Mouse (Mus musculus) kidney, adult 8-10 months (tissue): ENCODE measurements at regions not wholly inside any gene's neighbourhood (a gene's known extent, or its start where the extent isn't known, plus 50 kb on each side); places are given as distances from the start of the nearest gene placed in this dataset.

ENCODE experiments used
- DNase-seq, 2 experiments: peaks; one replicate each; pipeline ENCODE4 v3.0.0; 2022

DNA sequence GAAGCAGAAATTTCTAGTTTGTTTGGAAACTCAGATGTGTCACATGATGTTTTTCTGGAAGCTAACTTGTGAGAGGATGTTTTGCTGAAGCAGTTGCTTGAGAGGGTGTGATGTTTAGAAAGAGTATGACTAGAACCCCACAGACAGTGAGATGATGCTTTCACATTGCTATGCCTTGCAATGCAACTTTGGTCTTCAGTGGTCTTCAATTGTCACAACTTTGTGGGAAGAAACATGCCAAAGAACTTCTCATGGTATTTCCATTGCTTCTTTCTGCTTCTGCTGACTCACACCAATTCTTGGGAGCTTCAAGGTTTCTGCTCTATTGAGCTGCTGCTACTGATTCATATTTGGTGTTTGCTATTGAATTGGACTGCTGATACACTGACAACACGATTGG lies 365.3 kb upstream of the Tmem229a start:
- DNase-seq, result no peak

- no peak for DNase-seq
These were observed 364.3 kb upstream of the Tmem229a start for GRCm38 (mm10) chr6:25320291-25320844.

DNA sequence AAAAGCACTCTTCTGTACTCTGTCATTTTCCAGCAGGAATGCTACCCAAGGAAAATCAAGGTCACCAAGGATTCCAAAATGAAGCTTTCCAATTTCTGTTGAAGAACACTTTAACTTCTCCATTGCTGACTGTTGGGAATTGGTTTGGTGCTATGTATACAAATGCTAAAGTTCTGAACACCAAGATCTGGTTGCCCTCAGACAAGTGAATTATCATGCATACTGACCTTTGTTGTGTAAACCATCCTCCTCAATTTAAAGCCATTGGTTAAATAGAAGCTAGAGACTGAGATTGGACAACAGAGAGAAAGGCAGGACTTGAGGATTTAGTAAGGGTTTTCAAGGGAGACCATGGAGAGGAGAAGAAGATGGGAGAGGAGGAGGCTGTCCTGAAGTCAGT lies 351.4 kb upstream of the Tmem229a start:
- no peak for DNase-seq

DNA sequence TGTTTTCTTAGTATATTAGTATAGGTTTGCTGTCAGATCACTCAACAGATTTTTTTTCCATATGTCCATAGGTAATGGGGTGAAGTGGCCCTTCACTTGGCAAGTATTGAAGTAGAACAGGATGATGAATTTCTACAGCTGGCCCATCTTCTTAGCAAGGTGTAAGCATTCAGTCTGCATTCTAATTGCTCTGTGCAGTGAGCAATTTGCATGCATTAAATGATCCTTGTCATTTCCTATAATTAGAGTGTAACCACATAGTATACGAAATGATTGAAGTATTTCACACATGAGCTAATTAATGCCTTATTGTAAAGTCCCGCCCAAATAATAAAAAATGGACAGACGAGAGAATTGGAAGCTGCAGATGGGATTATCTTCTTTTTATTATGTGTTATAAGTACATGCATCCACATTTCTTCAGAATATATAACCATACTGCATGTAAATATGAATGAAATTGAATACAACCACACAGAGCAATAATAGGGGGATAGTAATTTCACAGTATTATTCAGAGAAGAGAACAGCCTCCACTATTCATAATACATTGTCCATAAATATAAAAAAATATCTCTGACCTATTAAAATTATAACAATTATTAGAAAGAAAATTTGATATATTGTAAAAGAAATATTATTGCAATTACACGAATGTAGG lies 348.9 kb upstream of the Tmem229a start:
- DNase-seq, result no peak

- peak; percentile 81 to 86 for DNase-seq
These were observed 335.5 kb upstream of the Tmem229a start for GRCm38 (mm10) chr6:25291613-25292012.

GRCm38 (mm10) chr6:25287591-25287990 lies 331.5 kb upstream of the Tmem229a start:
- peak in 1 of 2 experiments; percentile 13 for DNase-seq

GRCm38 (mm10) chr6:25286313-25286712 lies 330.2 kb upstream of the Tmem229a start:
- DNase-seq, result no peak

- peak in 1 of 2 experiments; percentile 41 for DNase-seq
These were observed 322.4 kb upstream of the Tmem229a start for GRCm38 (mm10) chr6:25278509-25278908.

DNA sequence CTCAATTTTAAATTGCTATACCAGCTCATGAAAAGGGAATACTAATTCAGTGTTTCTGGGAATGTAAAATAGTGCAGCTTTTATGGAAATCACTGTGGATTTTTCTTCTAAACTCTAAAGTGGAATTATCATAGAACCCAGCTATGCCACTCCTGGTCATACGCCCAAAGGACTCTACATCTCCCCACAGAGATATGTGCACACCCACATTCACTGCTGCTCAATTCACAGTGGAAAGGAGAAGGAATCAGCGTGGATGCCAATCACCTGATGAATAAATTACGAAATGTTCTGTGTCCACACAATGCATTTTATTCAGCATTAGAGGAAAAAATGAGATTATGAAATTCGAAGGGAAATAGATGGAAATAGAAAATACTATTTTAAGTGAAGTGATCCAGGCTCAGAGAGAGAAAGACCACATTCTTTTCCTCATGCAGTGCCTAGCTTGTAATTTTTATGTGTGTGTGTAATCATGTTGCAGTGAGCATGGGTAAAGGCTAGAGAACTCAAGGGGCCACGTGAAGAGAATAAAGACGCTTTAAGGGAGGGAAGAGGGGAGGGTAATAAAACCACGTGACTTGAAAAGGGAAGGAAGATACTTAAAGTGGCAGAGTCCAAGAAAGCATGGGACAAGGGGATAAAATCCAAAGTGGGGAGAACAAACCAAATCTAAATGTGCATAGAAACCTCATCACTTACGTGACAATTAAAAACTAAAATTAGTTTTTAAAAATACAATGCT lies 321.8 kb upstream of the Tmem229a start:
- no peak for DNase-seq

GRCm38 (mm10) chr6:25276221-25276620 lies 320.1 kb upstream of the Tmem229a start:
- DNase-seq, result peak; percentile 31 to 80

GRCm38 (mm10) chr6:25260559-25260958 lies 304.5 kb upstream of the Tmem229a start:
- DNase-seq, result no peak

DNA sequence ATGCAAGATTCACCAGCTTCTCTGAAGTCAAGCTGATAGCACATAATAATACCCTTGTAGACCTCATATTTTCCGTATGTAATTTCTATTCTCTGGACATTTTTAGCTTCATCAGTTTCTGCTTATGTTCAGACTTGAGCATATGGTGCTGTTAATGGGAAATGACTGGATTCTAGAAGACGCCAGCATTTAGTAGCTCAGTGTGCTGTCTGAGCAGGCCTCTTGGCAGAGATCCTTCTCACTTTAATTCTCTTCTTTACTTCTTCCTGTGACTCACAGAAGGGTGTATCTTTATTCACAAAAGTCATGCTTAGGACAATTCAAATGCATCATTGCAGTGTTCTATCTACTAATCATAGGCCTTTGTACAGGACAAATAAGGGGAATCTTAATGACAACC lies 299.7 kb upstream of the Tmem229a start:
- DNase-seq, result no peak

GRCm38 (mm10) chr6:25237021-25237420 lies 280.9 kb upstream of the Tmem229a start:
- no peak for DNase-seq

GRCm38 (mm10) chr6:25236616-25237015 lies 280.5 kb upstream of the Tmem229a start:
- DNase-seq, result no peak
